Mouse (Mus musculus): ENCODE data around the gene Cbarp.

GRCm38 (mm10) chr10:80162243-80162608 lies 21.6 kb upstream of the Cbarp start:
- TF ChIP-seq CTCF (IDR thresholded peaks at IDR 0.05) (no peak), POLR2A (IDR thresholded peaks at IDR 0.05; ENCODE audit: insufficient read depth, low read depth, low read length) (no peak), EP300 (IDR thresholded peaks at IDR 0.05; ENCODE audit: insufficient read depth, low read depth, low read length) (no peak)

Measured in heart, adult 2 months (tissue).